Mouse (Mus musculus): ENCODE data around the gene Stxbp4.

GRCm38 (mm10) chr11:90521040-90521439 is 116.8 kb downstream of the Stxbp4 start:
- no peak for TF ChIP-seq EP300 (IDR thresholded peaks at IDR 0.05; ENCODE audit: insufficient read depth, low read depth, low read length)
- TF ChIP-seq POLR2A (IDR thresholded peaks at IDR 0.05; ENCODE audit: insufficient read depth, low read depth, low read length) = no peak
